Mouse (Mus musculus) MEL (cell line): ENCODE measurements at regions not wholly inside any gene's neighbourhood (a gene's known extent, or its start where the extent isn't known, plus 50 kb on each side); places are given as distances from the start of the nearest gene placed in this dataset.

Experiments
- DNase-seq: peaks from one replicate; pipeline ENCODE4 v3.0.0; 2011; ENCODE audit warnings: low read depth, low spot score
- H3K27ac ChIP-seq: 2 replicates; pipeline ENCODE4 v1.5.1; 2012; ENCODE audit warnings: low read depth, mild to moderate bottlenecking, control low read depth, low read length, moderate library complexity; ENCODE audit not compliant: control insufficient read depth
- H3K27me3 ChIP-seq, 2 experiments: fragments of 150-350 bp in 1 of 2; sonication (generic) in 1 of 2; 2 replicates each; pipeline ENCODE4 v1.6.1; 2012; ENCODE audit warnings: low read length in 2 of 2, mild to moderate bottlenecking in 2 of 2, improper control_type of control experiment in 1 of 2, moderate library complexity in 1 of 2; ENCODE audit not compliant: insufficient read depth in 2 of 2, control insufficient read depth in 1 of 2
- H3K36me3 ChIP-seq, 2 experiments: 2 replicates each; pipeline ENCODE4 v1.6.1; 2012 to 2014; ENCODE audit warnings: low read length in 2 of 2, improper control_type of control experiment in 1 of 2, inconsistent platforms in 1 of 2, mild to moderate bottlenecking in 1 of 2; ENCODE audit not compliant: insufficient read depth in 2 of 2, control insufficient read depth in 1 of 2
- H3K4me1 ChIP-seq, 2 experiments: fragments of 150-350 bp in 1 of 2; sonication (generic) in 1 of 2; 2 replicates each; pipeline ENCODE4 v1.6.1; 2012; ENCODE audit warnings: low read length in 2 of 2, improper control_type of control experiment in 1 of 2, mild to moderate bottlenecking in 1 of 2; ENCODE audit not compliant: insufficient read depth in 2 of 2, control insufficient read depth in 1 of 2
- H3K4me3 ChIP-seq, 2 experiments: fragments of 150-350 bp in 1 of 2; sonication (generic) in 1 of 2; 2 replicates each; pipeline ENCODE4 v1.5.1; 2012; ENCODE audit warnings: low read depth in 2 of 2, low read length in 2 of 2, mild to moderate bottlenecking in 2 of 2, moderate library complexity in 2 of 2, control low read depth in 1 of 2, improper control_type of control experiment in 1 of 2; ENCODE audit not compliant: control insufficient read depth in 1 of 2, insufficient read depth in 1 of 2
- H3K79me2 ChIP-seq: 2 replicates; pipeline ENCODE4 v1.6.1; 2012; ENCODE audit warnings: mild to moderate bottlenecking, low read length, moderate library complexity; ENCODE audit not compliant: control insufficient read depth, poor library complexity, insufficient read depth
- H3K9ac ChIP-seq: 2 replicates; pipeline ENCODE4 v1.6.1; 2012; ENCODE audit warnings: low read depth, mild to moderate bottlenecking, control low read depth, low read length, moderate library complexity; ENCODE audit not compliant: control insufficient read depth, poor library complexity, severe bottlenecking
- H3K9me3 ChIP-seq: fragments of 150-350 bp; sonication (generic); replicated peaks from 2 replicates; pipeline ENCODE4 v1.6.1; 2012; ENCODE audit warnings: mild to moderate bottlenecking, low read length, improper control_type of control experiment, moderate library complexity; ENCODE audit not compliant: insufficient read depth
- CHD2 ChIP-seq: IDR thresholded peaks from 2 replicates; pipeline ENCODE4 v1.6.1; 2011; ENCODE audit warnings: low read length, improper control_type of control experiment
- ELF1 ChIP-seq: IDR thresholded peaks from 2 replicates; pipeline ENCODE4 v1.6.1; 2014; ENCODE audit warnings: low read depth, mild to moderate bottlenecking, inconsistent platforms, low read length, improper control_type of control experiment, moderate library complexity
- ETS1 ChIP-seq: IDR thresholded peaks from 2 replicates; pipeline ENCODE4 v1.6.1; 2012; ENCODE audit warnings: low read depth, mild to moderate bottlenecking, inconsistent platforms, low read length, improper control_type of control experiment, moderate library complexity
- GABPA ChIP-seq: IDR thresholded peaks from 2 replicates; pipeline ENCODE4 v1.6.1; 2012; ENCODE audit warnings: low read depth, mild to moderate bottlenecking, inconsistent platforms, low read length, improper control_type of control experiment, moderate library complexity
- GATA1 ChIP-seq: IDR thresholded peaks from 2 replicates; pipeline ENCODE4 v1.6.1; 2011; ENCODE audit warnings: low read depth, low read length, improper control_type of control experiment
- HCFC1 ChIP-seq: IDR thresholded peaks from 2 replicates; pipeline ENCODE4 v1.6.1; 2012; ENCODE audit warnings: low read depth, mild to moderate bottlenecking, inconsistent platforms, low read length, improper control_type of control experiment, moderate library complexity
- JUND ChIP-seq: IDR thresholded peaks from 2 replicates; pipeline ENCODE4 v1.6.1; 2011; ENCODE audit warnings: low read depth, mild to moderate bottlenecking, improper control_type of control experiment, low read length
- MAFK ChIP-seq: IDR thresholded peaks from 2 replicates; pipeline ENCODE4 v1.6.1; 2011; ENCODE audit warnings: low read depth, mild to moderate bottlenecking, low read length, improper control_type of control experiment, borderline replicate concordance
- MAX ChIP-seq: IDR thresholded peaks from 2 replicates; pipeline ENCODE4 v1.6.1; 2011; ENCODE audit warnings: low read length, improper control_type of control experiment
- MAZ ChIP-seq: IDR thresholded peaks from 2 replicates; pipeline ENCODE4 v1.6.1; 2012; ENCODE audit warnings: low read depth, mild to moderate bottlenecking, inconsistent platforms, low read length, improper control_type of control experiment
- MXI1 ChIP-seq: IDR thresholded peaks from 2 replicates; pipeline ENCODE4 v1.6.1; 2011; ENCODE audit warnings: mild to moderate bottlenecking, low read depth, low read length, improper control_type of control experiment
- MYC ChIP-seq: IDR thresholded peaks from 2 replicates; pipeline ENCODE4 v1.6.1; 2011; ENCODE audit warnings: low read depth, mild to moderate bottlenecking, low read length, improper control_type of control experiment, moderate library complexity
- NELFE ChIP-seq: IDR thresholded peaks from 2 replicates; pipeline ENCODE4 v1.6.1; 2011; ENCODE audit warnings: low read depth, low read length, improper control_type of control experiment
- POLR2AphosphoS2 ChIP-seq: IDR thresholded peaks from 2 replicates; pipeline ENCODE4 v1.6.1; 2011; ENCODE audit warnings: low read length, improper control_type of control experiment
- SMC3 ChIP-seq: IDR thresholded peaks from 2 replicates; pipeline ENCODE4 v1.6.1; 2011; ENCODE audit warnings: low read depth, low read length, improper control_type of control experiment
- TBP ChIP-seq: IDR thresholded peaks from 2 replicates; pipeline ENCODE4 v1.8.0; 2011; ENCODE audit warnings: low read depth, low read length, improper control_type of control experiment
- TCF12 ChIP-seq: IDR thresholded peaks from 2 replicates; pipeline ENCODE4 v1.6.1; 2014; ENCODE audit warnings: low read depth, mild to moderate bottlenecking, inconsistent platforms, low read length, improper control_type of control experiment, moderate library complexity
- UBTF ChIP-seq: IDR thresholded peaks from 2 replicates; pipeline ENCODE4 v1.6.1; 2012; ENCODE audit warnings: low read depth, mild to moderate bottlenecking, inconsistent platforms, low read length, improper control_type of control experiment, moderate library complexity, borderline replicate concordance; ENCODE audit not compliant: insufficient read depth
- USF1 ChIP-seq: IDR thresholded peaks from 2 replicates; pipeline ENCODE4 v1.6.1; 2014; ENCODE audit warnings: low read depth, mild to moderate bottlenecking, inconsistent platforms, low read length, improper control_type of control experiment, moderate library complexity
- USF2 ChIP-seq, 2 experiments: IDR thresholded peaks; 2 replicates each; pipeline ENCODE4 v1.6.1; 2011 to 2012; ENCODE audit warnings: improper control_type of control experiment in 2 of 2, low read length in 2 of 2, borderline replicate concordance in 1 of 2, inconsistent platforms in 1 of 2, low read depth in 1 of 2, mild to moderate bottlenecking in 1 of 2; ENCODE audit not compliant: insufficient read depth in 1 of 2
- ZC3H11A ChIP-seq: IDR thresholded peaks from 2 replicates; pipeline ENCODE4 v1.6.1; 2012; ENCODE audit warnings: low read depth, mild to moderate bottlenecking, inconsistent platforms, low read length, improper control_type of control experiment

DNA sequence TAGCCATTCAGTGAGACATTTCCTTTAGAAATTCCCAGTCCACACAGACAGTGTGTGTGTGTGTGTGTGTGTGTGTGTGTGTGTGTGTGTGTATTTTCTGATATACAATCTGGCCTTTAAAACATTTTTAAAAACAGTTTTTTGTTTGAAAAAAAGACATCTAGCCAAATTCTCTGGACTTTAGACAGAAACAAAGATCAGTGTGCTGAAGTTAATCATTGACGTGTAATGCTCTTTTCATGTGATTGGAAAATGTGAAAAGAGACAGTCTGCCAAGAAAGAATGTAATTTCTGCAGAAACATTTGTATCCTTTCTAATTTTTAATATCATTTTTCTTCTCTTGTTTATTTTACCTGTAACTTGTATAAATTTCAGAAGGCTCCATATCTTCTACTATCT is 127.7 kb upstream of the Klf12 start:
- H3K4me3 ChIP-seq = no peak overlapping the region
- no peaks in the 10 kb centered on the region for H3K4me1 ChIP-seq
- no peaks in the 10 kb centered on the region for H3K9me3 ChIP-seq
- DNase-seq = no peak
- no peak overlapping the region for H3K9ac ChIP-seq
- H3K36me3 ChIP-seq = no peaks in the 10 kb centered on the region
- H3K79me2 ChIP-seq = no peaks in the 10 kb centered on the region
- no peaks in the 10 kb centered on the region for H3K27me3 ChIP-seq
- no peak for TF ChIP-seq TBP
- TF ChIP-seq MYC = no peak
- TF ChIP-seq CHD2 = no peak
- TF ChIP-seq MAZ = no peak
- TF ChIP-seq SMC3 = no peak
- TF ChIP-seq GATA1 = no peak
- TF ChIP-seq NELFE = no peak
- no peak for TF ChIP-seq ELF1
- TF ChIP-seq MAFK = no peak
- H3K27ac ChIP-seq = no peak overlapping the region

DNA sequence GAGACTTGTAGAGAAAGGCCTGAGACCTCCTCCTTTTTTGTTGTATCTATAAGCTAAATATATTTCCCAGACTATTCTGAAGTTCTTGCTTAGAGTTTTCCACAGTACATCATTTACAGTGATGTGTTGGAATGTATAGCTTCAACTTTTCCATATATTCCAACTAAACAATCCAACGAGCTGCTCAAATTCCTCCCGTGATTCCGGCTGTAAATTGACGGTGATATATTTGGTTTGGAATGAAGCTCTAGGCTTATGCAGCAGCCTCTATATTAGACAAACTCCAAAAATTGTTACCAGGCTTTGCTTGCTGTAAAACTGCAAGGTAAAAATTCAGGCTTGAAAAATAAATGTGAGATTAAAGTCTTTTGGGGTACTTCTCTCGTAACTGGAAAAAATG is 112.7 kb upstream of the Klf12 start:
- H3K36me3 ChIP-seq = no peaks in the 10 kb centered on the region
- no peaks in the 10 kb centered on the region for H3K4me1 ChIP-seq
- no peaks in the 10 kb centered on the region for H3K79me2 ChIP-seq
- H3K9ac ChIP-seq = no peak overlapping the region
- H3K27me3 ChIP-seq = no peaks in the 10 kb centered on the region
- H3K27ac ChIP-seq = no peak overlapping the region
- TF ChIP-seq TBP (no peak), HCFC1 (no peak), ELF1 (no peak), USF1 (no peak), TCF12 (no peak), MXI1 (no peak), CHD2 (no peak)
- H3K4me3 ChIP-seq = no peak overlapping the region
- no peak for DNase-seq
- no peaks in the 10 kb centered on the region for H3K9me3 ChIP-seq

DNA sequence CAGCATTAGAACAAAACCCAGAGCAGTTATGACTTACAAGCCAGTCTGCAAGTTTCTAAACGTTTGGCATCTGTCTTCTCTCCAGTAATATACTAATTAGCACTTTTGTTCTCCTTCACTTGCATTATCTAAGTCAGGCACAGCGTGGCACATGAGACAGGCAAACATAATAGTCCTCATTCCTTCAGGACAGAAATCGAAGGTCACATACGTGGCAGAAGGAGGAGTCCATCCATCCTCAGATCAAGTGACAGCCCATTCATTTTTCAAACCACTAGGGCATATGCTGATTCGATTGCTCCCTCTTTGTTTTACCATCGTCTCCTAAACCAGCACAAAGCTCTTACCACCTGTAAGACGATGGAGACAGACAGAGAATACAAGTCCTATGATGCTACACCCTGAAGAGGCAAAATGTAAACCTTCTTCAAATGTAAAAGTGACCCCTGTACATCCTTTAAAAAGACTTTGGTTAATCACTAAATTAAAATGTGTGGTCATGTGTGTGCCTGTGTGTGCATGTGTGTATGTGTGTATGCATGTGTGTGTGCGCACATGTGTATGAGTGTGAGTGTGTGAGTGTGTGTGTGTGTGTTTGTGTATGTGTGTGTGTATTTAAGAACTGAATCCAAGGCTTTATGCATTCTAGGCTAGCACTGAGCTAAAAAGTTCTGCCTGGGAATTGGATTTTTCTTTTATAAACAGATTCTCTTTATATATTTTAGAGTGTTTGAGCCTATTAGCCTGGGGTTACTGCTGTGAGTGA is 90.9 kb upstream of the Klf12 start:
- Histone ChIP-seq H3K27ac (no peak overlapping the region), H3K27me3 (no peaks in the 10 kb centered on the region), H3K36me3 (no peaks in the 10 kb centered on the region), H3K4me3 (no peak overlapping the region), H3K79me2 (no peaks in the 10 kb centered on the region), H3K9me3 (no peaks in the 10 kb centered on the region), H3K4me1 (no peaks in the 10 kb centered on the region), H3K9ac (no peak overlapping the region)
- no peak for DNase-seq
- no peak for TF ChIP-seq USF2 (IDR thresholded peaks at IDR 0.05; ENCODE audit: borderline replicate concordance in 1 of 2, insufficient read depth in 1 of 2, low read depth in 1 of 2, low read length in 2 of 2)
- no peak for TF ChIP-seq MAX
- no peak for TF ChIP-seq ETS1
- no peak for TF ChIP-seq UBTF
- no peak for TF ChIP-seq JUND
- TF ChIP-seq ZC3H11A = no peak
- no peak for TF ChIP-seq SMC3
- TF ChIP-seq CHD2 = no peak
- TF ChIP-seq NELFE = no peak
- TF ChIP-seq GABPA = no peak
- TF ChIP-seq POLR2AphosphoS2 = no peak
- TF ChIP-seq USF1 = no peak
